12 mouse cellular contexts compared by ENCODE assay signal in the genomic region with DNA sequence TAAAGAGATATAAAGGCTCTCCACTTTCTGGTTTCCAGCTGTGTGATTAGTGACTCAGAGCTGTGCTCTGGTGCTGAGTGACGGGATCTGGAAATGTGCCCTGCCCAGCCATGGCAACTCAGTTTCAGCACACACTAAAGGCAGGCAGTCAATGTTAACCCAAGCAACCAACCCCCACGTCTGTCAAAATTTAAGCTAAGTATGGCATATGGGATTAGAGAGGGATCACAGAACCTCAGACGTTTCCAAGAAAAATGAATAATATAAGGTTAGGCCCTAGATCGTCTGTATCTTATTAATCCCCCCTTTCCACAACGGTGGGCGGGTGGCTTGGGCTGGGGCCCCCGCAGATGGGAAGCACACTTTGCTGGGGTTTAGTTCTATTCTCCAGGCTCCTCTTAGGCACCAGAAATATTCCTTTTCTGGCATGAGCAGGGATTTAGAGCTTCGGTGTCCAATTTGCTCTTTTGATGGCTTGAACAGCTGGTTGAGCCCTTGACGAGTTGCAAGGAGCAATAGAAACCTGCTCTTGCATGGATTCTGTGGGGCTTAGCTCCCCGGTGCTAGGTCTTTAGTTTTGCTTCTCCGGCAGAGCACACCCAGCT.
DNase-seq lines count a peak whose midpoint lies in the region; ATAC-seq lines count a peak whose summit lies in the region.
"Had no signal": no experiment of that assay in that cellular context is flagged by ENCODE, and none has a peak within 500 bp of the region (broad histone marks: within the 10 kb centered on the region; RNA-seq: fewer than 3 reads in every experiment).

No protein-coding gene starts in this region.

- peak; percentile 87 for DNase-seq in heart, adult 11 months
- peak; percentile 67 for DNase-seq in MN1 (ENCODE audit: low spot score)
- DNase-seq in brain, adult 2 months (ENCODE audit: low read depth, low spot score) = peak; percentile 45
- peak; percentile 27 for DNase-seq in lung, postnatal 10 days
- no peak for DNase-seq in ovary, postnatal 36 days (ENCODE audit: low spot score)
- no peak for DNase-seq in cerebellum, adult 18-20 months
- DNase-seq: thymus, postnatal 14 days had no signal

- no peak overlapping the region for H3K27ac ChIP-seq in heart, embryonic 11.5 days (ENCODE audit: low read depth, low read length)
- H3K27ac ChIP-seq: heart, embryonic 13.5 days; hindbrain, embryonic 15.5 days; liver, embryonic 15.5 days had no signal

- H3K36me3 ChIP-seq in heart, embryonic 11.5 days (ENCODE audit: control insufficient read depth, insufficient read depth, low read length) = no peaks in the 10 kb centered on the region
- H3K36me3 ChIP-seq: heart, embryonic 13.5 days; hindbrain, embryonic 15.5 days; liver, embryonic 15.5 days had no signal

- H3K4me2 ChIP-seq in heart, embryonic 11.5 days = no peak overlapping the region
- H3K4me2 ChIP-seq: heart, embryonic 13.5 days; hindbrain, embryonic 15.5 days; liver, embryonic 15.5 days had no signal

- ATAC-seq in heart, embryonic 11.5 days (replicated peaks; ENCODE audit: insufficient number of reproducible peaks, low FRiP score, low TSS enrichment) = no peak

- WGBS in heart, embryonic 11.5 days (ENCODE audit: insufficient replicate concordance) = 76% methylated on average over 11 of the region's 11 CpGs

- no peaks in the 10 kb centered on the region for H3K9me3 ChIP-seq in heart, embryonic 11.5 days (replicated peaks; ENCODE audit: control insufficient read depth, low read length)
- H3K9me3 ChIP-seq: heart, embryonic 13.5 days; hindbrain, embryonic 15.5 days; liver, embryonic 15.5 days had no signal

- no peaks in the 10 kb centered on the region for H3K27me3 ChIP-seq in heart, embryonic 11.5 days (ENCODE audit: control insufficient read depth, insufficient read depth, low read length)
- H3K27me3 ChIP-seq: CH12.LX; heart, embryonic 13.5 days; hindbrain, embryonic 15.5 days; liver, embryonic 15.5 days had no signal

- H3K9ac ChIP-seq in heart, embryonic 11.5 days (ENCODE audit: low read depth, low read length) = no peak overlapping the region
- H3K9ac ChIP-seq: heart, embryonic 13.5 days; hindbrain, embryonic 15.5 days; liver, embryonic 15.5 days had no signal

- no peaks in the 10 kb centered on the region for H3K4me1 ChIP-seq in heart, embryonic 11.5 days (ENCODE audit: control insufficient read depth, insufficient read depth, low read length)
- H3K4me1 ChIP-seq: hindbrain, embryonic 15.5 days; liver, embryonic 15.5 days had no signal

- no peak overlapping the region for H3K4me3 ChIP-seq in heart, embryonic 11.5 days (ENCODE audit: low read depth, low read length)
- H3K4me3 ChIP-seq: heart, embryonic 13.5 days; hindbrain, embryonic 15.5 days; liver, embryonic 15.5 days had no signal

Comparison
In these comparisons a context has a peak if more than half of its experiments do, and no peak if none do; other contexts are left out.
1. DNase-seq: peak in heart, adult 11 months (single experiment), MN1 (single experiment), brain, adult 2 months (single experiment) and lung, postnatal 10 days (single experiment); none in ovary, postnatal 36 days (single experiment) and cerebellum, adult 18-20 months (0 of 2).